In genomic region chr4:89427345-89428293, GRCm38 (mm10) we compare ENCODE assay signal across 8 mouse cellular contexts.
DNase-seq lines count a peak whose midpoint lies in the region; ATAC-seq and TF ChIP-seq lines count a peak whose summit lies in the region.

No protein-coding gene starts in this region.

- peak; percentile 6 for DNase-seq in gastrocnemius, postnatal 10 days
- DNase-seq in gastrocnemius, postnatal 36 days: no peak
- peak; percentile 54 for DNase-seq in brain, adult 2 months (ENCODE audit: low read depth, low spot score)
- DNase-seq in frontal cortex, postnatal 10 days (ENCODE audit: low spot score in 2 of 2): peak; percentile 22 to 36
- DNase-seq in kidney, adult 2 months: peak; percentile 50
- DNase-seq in right cerebral cortex, postnatal 14 days: peak; percentile 10
- DNase-seq in spleen, adult 18-20 months: no peak

- TF ChIP-seq POLR2A in kidney, adult 2 months (IDR thresholded peaks at IDR 0.05; ENCODE audit: low read depth, low read length): no peak

- H3K9me3 ChIP-seq in lung, embryonic 15.5 days: no peaks in the 10 kb centered on the region

- no peak overlapping the region for H3K27ac ChIP-seq in kidney, adult 2 months (ENCODE audit: insufficient read depth, low read depth, low read length)
- peak overlapping the region; percentile 77 for H3K27ac ChIP-seq in lung, embryonic 15.5 days

- peak; percentile 44; the same call in 1 of the 2 replicates for TF ChIP-seq CTCF in kidney, adult 2 months (conservative IDR thresholded peaks at IDR 0.05; ENCODE audit: insufficient read depth, insufficient read length, low read depth, low read length)

- no peaks in the 10 kb centered on the region for H3K27me3 ChIP-seq in kidney, adult 2 months (replicated peaks; ENCODE audit: control insufficient read depth, insufficient read depth, low read length)
- H3K27me3 ChIP-seq in lung, embryonic 15.5 days: no peaks in the 10 kb centered on the region

- WGBS in kidney, adult 2 months: 39% methylated on average over 9 of the region's 9 CpGs
- 37% methylated on average over 9 of the region's 9 CpGs for WGBS in lung, embryonic 15.5 days

- intact Hi-C loops in gastrocnemius, postnatal 36 days (cut with DNase I): no loop called here

- H3K4me1 ChIP-seq in kidney, adult 2 months (ENCODE audit: control insufficient read depth, insufficient read depth, low read length): no peaks in the 10 kb centered on the region; the same call in 1 of the 2 replicates
- peaks cover 5% of the 10 kb centered on the region; the same call in 1 of the 2 replicates for H3K4me1 ChIP-seq in lung, embryonic 15.5 days

- peak; percentile 93 for ATAC-seq in lung, embryonic 15.5 days (ENCODE audit: borderline replicate concordance, extremely low read depth, low FRiP score, low TSS enrichment)

- no peak overlapping the region for H3K4me3 ChIP-seq in kidney, adult 2 months (ENCODE audit: insufficient read depth, low read depth, low read length)
- H3K4me3 ChIP-seq in lung, embryonic 15.5 days: no peak overlapping the region

- peak overlapping the region; percentile 16; the same call in 1 of the 2 replicates for H3K4me2 ChIP-seq in lung, embryonic 15.5 days

- H3K9ac ChIP-seq in lung, embryonic 15.5 days: no peak overlapping the region

- no peaks in the 10 kb centered on the region for H3K36me3 ChIP-seq in kidney, adult 2 months (ENCODE audit: control insufficient read depth, insufficient read depth, low read length)
- H3K36me3 ChIP-seq in lung, embryonic 15.5 days: no peaks in the 10 kb centered on the region

Comparison
In these comparisons a context has a peak if more than half of its experiments do, and no peak if none do; other contexts are left out.
1. DNase-seq: peak in gastrocnemius, postnatal 10 days (single experiment), brain, adult 2 months (single experiment), frontal cortex, postnatal 10 days (2 of 2), kidney, adult 2 months (single experiment) and right cerebral cortex, postnatal 14 days (single experiment); none in gastrocnemius, postnatal 36 days (0 of 2) and spleen, adult 18-20 months (0 of 2).